15 mouse cellular contexts compared by ENCODE assay signal in the genomic region with DNA sequence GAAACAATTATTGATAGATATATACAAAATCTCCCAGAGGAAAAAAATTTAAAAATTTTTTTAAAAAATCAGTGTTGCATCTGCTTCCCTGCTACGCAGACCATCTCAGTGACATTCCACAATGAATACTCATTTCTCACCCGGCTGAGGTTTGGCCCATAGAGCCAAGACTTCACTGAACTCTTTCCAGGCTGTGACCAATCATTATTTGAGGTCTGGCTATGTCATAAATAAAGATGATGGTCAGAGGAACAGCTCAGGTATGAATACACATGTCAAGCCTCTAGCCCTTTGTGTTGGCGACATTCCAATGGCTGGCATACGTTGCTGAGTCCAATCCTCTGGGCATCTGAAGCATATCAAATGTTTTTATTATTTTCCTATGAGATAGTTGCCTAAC.
"Had no signal": no experiment of that assay in that cellular context is flagged by ENCODE, and none has a peak within 500 bp of the region (broad histone marks: within the 10 kb centered on the region; RNA-seq: fewer than 3 reads in every experiment).

No protein-coding gene starts in this region.

- H3K4me2 ChIP-seq: intestine, embryonic 15.5 days; limb, embryonic 13.5 days; midbrain, embryonic 13.5 days; neural tube, embryonic 15.5 days had no signal

- H3K9me3 ChIP-seq: intestine, embryonic 15.5 days; limb, embryonic 13.5 days; midbrain, embryonic 13.5 days; neural tube, embryonic 15.5 days had no signal

- DNase-seq: left cerebral cortex, postnatal 4 days; lung, adult 2 months; lung, postnatal 36 days; retina, postnatal 1 day; right cerebral cortex, postnatal 4 days; spleen, adult 18-20 months; thymus, postnatal 36 days had no signal

- H3K4me1 ChIP-seq: intestine, embryonic 15.5 days; limb, embryonic 13.5 days; midbrain, embryonic 13.5 days; neural tube, embryonic 15.5 days had no signal

- H3K27ac ChIP-seq: intestine, embryonic 15.5 days; kidney, postnatal 0 days; layer of hippocampus, adult 2 months; limb, embryonic 13.5 days; liver, embryonic 14.5 days; midbrain, embryonic 13.5 days; neural tube, embryonic 15.5 days had no signal

- H3K9ac ChIP-seq: intestine, embryonic 15.5 days; limb, embryonic 13.5 days; liver, embryonic 14.5 days; midbrain, embryonic 13.5 days; neural tube, embryonic 15.5 days had no signal

- H3K27me3 ChIP-seq: intestine, embryonic 15.5 days; limb, embryonic 13.5 days; midbrain, embryonic 13.5 days; neural tube, embryonic 15.5 days had no signal

- ATAC-seq: intestine, embryonic 15.5 days; lung, postnatal 0 days; midbrain, embryonic 13.5 days had no signal

- H3K36me3 ChIP-seq: intestine, embryonic 15.5 days; limb, embryonic 13.5 days; midbrain, embryonic 13.5 days; neural tube, embryonic 15.5 days had no signal

- H3K4me3 ChIP-seq: intestine, embryonic 15.5 days; layer of hippocampus, adult 2 months; limb, embryonic 13.5 days; midbrain, embryonic 13.5 days; neural tube, embryonic 15.5 days had no signal
